Mouse (Mus musculus): Measurements from ENCODE around the gene Kcnt2.

GRCm38 (mm10) chr1:140266643-140267286 is 20.8 kb downstream of the Kcnt2 start:
- TF ChIP-seq POLR2A (IDR thresholded peaks at IDR 0.05; ENCODE audit: borderline replicate concordance, control insufficient read depth, low read depth, low read length) (no peak), CTCF (IDR thresholded peaks at IDR 0.05; ENCODE audit: control insufficient read depth, insufficient read depth, low read length) (no peak)

Data from bone marrow, adult 2 months (tissue).